Mouse (Mus musculus): Measurements from ENCODE around the gene Pidd1. TPM values are rescaled to one million over a fixed set of nuclear protein-coding genes. Genes with fewer than 3 reads are reported as not detected.

Gene Pidd1
- polyA plus RNA-seq, 1 experiment = 5.6 TPM

GRCm38 (mm10) chr7:141467230-141468030 lies 23.6 kb upstream of the Pidd1 start, which contains the start of gene Cd151:
Gene Cd151, plus strand, starts transcription at chr7:141467392.
- Histone ChIP-seq H3K27me3 (ENCODE audit: control insufficient read depth, insufficient read depth, low read length) (no peaks in the 10 kb centered on the region), H3K27ac (ENCODE audit: control insufficient read depth, insufficient read depth, low read depth, low read length) (peak within 1 kb of the TSS; percentile 58), H3K36me3 (ENCODE audit: control insufficient read depth, insufficient read depth, low read length) (no peaks in the 10 kb centered on the region; the same call in 1 of the 2 replicates), H3K4me3 (ENCODE audit: control insufficient read depth, low read depth, low read length) (peak within 1 kb of the TSS; percentile 87), H3K4me1 (ENCODE audit: control insufficient read depth, insufficient read depth, low read length) (peaks cover 49% of the 10 kb centered on the region)
- TF ChIP-seq POLR2A (IDR thresholded peaks at IDR 0.05; ENCODE audit: control insufficient read depth, low read depth, low read length) (peak; percentile 63), CTCF (IDR thresholded peaks at IDR 0.05; ENCODE audit: control insufficient read depth, insufficient read depth, insufficient replicate concordance, low read depth, low read length) (no peak)

GRCm38 (mm10) chr7:141466607-141467148 lies 22.9 kb upstream of the Pidd1 start:
- Histone ChIP-seq H3K4me1 (ENCODE audit: control insufficient read depth, insufficient read depth, low read length) (peaks cover 55% of the 10 kb centered on the region), H3K27me3 (ENCODE audit: control insufficient read depth, insufficient read depth, low read length) (no peaks in the 10 kb centered on the region), H3K36me3 (ENCODE audit: control insufficient read depth, insufficient read depth, low read length) (no peaks in the 10 kb centered on the region; the same call in 1 of the 2 replicates), H3K27ac (ENCODE audit: control insufficient read depth, insufficient read depth, low read depth, low read length) (peak overlapping the region; percentile 37), H3K4me3 (ENCODE audit: control insufficient read depth, low read depth, low read length) (peak overlapping the region; percentile 87)
- TF ChIP-seq CTCF (IDR thresholded peaks at IDR 0.05; ENCODE audit: control insufficient read depth, insufficient read depth, insufficient replicate concordance, low read depth, low read length) (no peak), POLR2A (IDR thresholded peaks at IDR 0.05; ENCODE audit: control insufficient read depth, low read depth, low read length) (no peak)

GRCm38 (mm10) chr7:141466045-141466394 lies 22.2 kb upstream of the Pidd1 start:
- TF ChIP-seq CTCF (IDR thresholded peaks at IDR 0.05; ENCODE audit: control insufficient read depth, insufficient read depth, insufficient replicate concordance, low read depth, low read length) (no peak), POLR2A (IDR thresholded peaks at IDR 0.05; ENCODE audit: control insufficient read depth, low read depth, low read length) (no peak)
- no peaks in the 10 kb centered on the region; the same call in 1 of the 2 replicates for H3K36me3 ChIP-seq (ENCODE audit: control insufficient read depth, insufficient read depth, low read length)
- H3K27me3 ChIP-seq (ENCODE audit: control insufficient read depth, insufficient read depth, low read length) = no peaks in the 10 kb centered on the region
- H3K27ac ChIP-seq (ENCODE audit: control insufficient read depth, insufficient read depth, low read depth, low read length) = peak overlapping the region; percentile 23; the same call in 1 of the 2 replicates
- H3K4me3 ChIP-seq (ENCODE audit: control insufficient read depth, low read depth, low read length) = no peak overlapping the region
- peaks cover 59% of the 10 kb centered on the region for H3K4me1 ChIP-seq (ENCODE audit: control insufficient read depth, insufficient read depth, low read length)

- Histone ChIP-seq H3K27me3 (ENCODE audit: control insufficient read depth, insufficient read depth, low read length) (no peaks in the 10 kb centered on the region), H3K36me3 (ENCODE audit: control insufficient read depth, insufficient read depth, low read length) (no peaks in the 10 kb centered on the region; the same call in 1 of the 2 replicates), H3K4me1 (ENCODE audit: control insufficient read depth, insufficient read depth, low read length) (peaks cover 61% of the 10 kb centered on the region), H3K4me3 (ENCODE audit: control insufficient read depth, low read depth, low read length) (no peak overlapping the region), H3K27ac (ENCODE audit: control insufficient read depth, insufficient read depth, low read depth, low read length) (peak overlapping the region; percentile 23; the same call in 1 of the 2 replicates)
- TF ChIP-seq CTCF (IDR thresholded peaks at IDR 0.05; ENCODE audit: control insufficient read depth, insufficient read depth, insufficient replicate concordance, low read depth, low read length) = no peak
- no peak for TF ChIP-seq POLR2A (IDR thresholded peaks at IDR 0.05; ENCODE audit: control insufficient read depth, low read depth, low read length)
Measured at GRCm38 (mm10) chr7:141465388-141466044, 21.7 kb upstream of the Pidd1 start.

GRCm38 (mm10) chr7:141464603-141465201 lies 20.9 kb upstream of the Pidd1 start:
- Histone ChIP-seq H3K27me3 (ENCODE audit: control insufficient read depth, insufficient read depth, low read length) (no peaks in the 10 kb centered on the region), H3K27ac (ENCODE audit: control insufficient read depth, insufficient read depth, low read depth, low read length) (peak overlapping the region; percentile 18)

GRCm38 (mm10) chr7:141463824-141464602 lies 20.2 kb upstream of the Pidd1 start:
- TF ChIP-seq POLR2A (IDR thresholded peaks at IDR 0.05; ENCODE audit: control insufficient read depth, low read depth, low read length) (no peak), CTCF (IDR thresholded peaks at IDR 0.05; ENCODE audit: control insufficient read depth, insufficient read depth, insufficient replicate concordance, low read depth, low read length) (no peak)
- Histone ChIP-seq H3K36me3 (ENCODE audit: control insufficient read depth, insufficient read depth, low read length) (no peaks in the 10 kb centered on the region), H3K27me3 (ENCODE audit: control insufficient read depth, insufficient read depth, low read length) (no peaks in the 10 kb centered on the region), H3K27ac (ENCODE audit: control insufficient read depth, insufficient read depth, low read depth, low read length) (no peak overlapping the region; the same call in 1 of the 2 replicates), H3K4me1 (ENCODE audit: control insufficient read depth, insufficient read depth, low read length) (peaks cover 62% of the 10 kb centered on the region), H3K4me3 (ENCODE audit: control insufficient read depth, low read depth, low read length) (peak overlapping the region; percentile 66)

More at GRCm38 (mm10) chr7:141464603-141465201, 20.9 kb upstream of the Pidd1 start:
- Histone ChIP-seq H3K4me3 (ENCODE audit: control insufficient read depth, low read depth, low read length) (peak overlapping the region; percentile 66), H3K4me1 (ENCODE audit: control insufficient read depth, insufficient read depth, low read length) (peaks cover 61% of the 10 kb centered on the region), H3K36me3 (ENCODE audit: control insufficient read depth, insufficient read depth, low read length) (no peaks in the 10 kb centered on the region)
- TF ChIP-seq CTCF (IDR thresholded peaks at IDR 0.05; ENCODE audit: control insufficient read depth, insufficient read depth, insufficient replicate concordance, low read depth, low read length) = no peak
- TF ChIP-seq POLR2A (IDR thresholded peaks at IDR 0.05; ENCODE audit: control insufficient read depth, low read depth, low read length) = no peak

All from testis, adult 2 months (tissue).